Mouse (Mus musculus) heart, adult 11 months (tissue): ENCODE results near the gene Treml1.
A peak's percentile ranks its signal among the peaks of the same experiment; 100 is the strongest.

Experiments used
- DNase-seq: peaks from one replicate; pipeline ENCODE4 v3.0.0; 2022

The Treml1 gene

GRCm38 (mm10) chr17:48410299-48410785, 50.6 kb downstream of the Treml1 start:
- no peak for DNase-seq

- no peak for DNase-seq
Measured at GRCm38 (mm10) chr17:48411241-48411640, 51.5 kb downstream of the Treml1 start.

GRCm38 (mm10) chr17:48416011-48416410, 56.3 kb downstream of the Treml1 start:
- peak; percentile 93 for DNase-seq
